Mouse (Mus musculus): ENCODE measurements around the gene Anks1b. TPM values are rescaled to one million over a fixed set of nuclear protein-coding genes. Genes with fewer than 3 reads are reported as not detected.

Gene Anks1b
- polyA plus RNA-seq, 1 experiment from 2014 or later, result 0.46 TPM

- WGBS, result 75% methylated on average over 4 of the region's 4 CpGs
- DNase-seq (ENCODE audit: low spot score), result no peak
Measured at GRCm38 (mm10) chr10:90584052-90584451, 710.7 kb downstream of the Anks1b start.

GRCm38 (mm10) chr10:90596142-90596541, 722.8 kb downstream of the Anks1b start:
- H3K27ac ChIP-seq, result no peak overlapping the region
- no peak for DNase-seq (ENCODE audit: low spot score)

More at GRCm38 (mm10) chr10:90584052-90584451, 710.7 kb downstream of the Anks1b start:
- H3K27ac ChIP-seq, result no peak overlapping the region
- H3K4me1 ChIP-seq, result no peaks in the 10 kb centered on the region
- H3K9me3 ChIP-seq (replicated peaks), result no peaks in the 10 kb centered on the region
- H3K4me3 ChIP-seq, result no peak overlapping the region
- H3K27me3 ChIP-seq (ENCODE audit: low read depth, poor library complexity, severe bottlenecking), result no peaks in the 10 kb centered on the region
- no peaks in the 10 kb centered on the region for H3K36me3 ChIP-seq

GRCm38 (mm10) chr10:90596576-90596975, 723.3 kb downstream of the Anks1b start:
- no peak overlapping the region for H3K27ac ChIP-seq
- H3K9me3 ChIP-seq (replicated peaks), result no peaks in the 10 kb centered on the region

More at GRCm38 (mm10) chr10:90596142-90596541, 722.8 kb downstream of the Anks1b start:
- H3K9me3 ChIP-seq (replicated peaks), result no peaks in the 10 kb centered on the region
- no peak overlapping the region for H3K4me3 ChIP-seq
- H3K4me1 ChIP-seq, result peaks cover 13% of the 10 kb centered on the region
- H3K27me3 ChIP-seq (ENCODE audit: low read depth, poor library complexity, severe bottlenecking), result 0 out of 2 replicates have a peak, but pooled peaks cover 13% of the 10 kb centered on the region
- 11% methylated on average over 3 of the region's 3 CpGs for WGBS
- H3K36me3 ChIP-seq, result no peaks in the 10 kb centered on the region

GRCm38 (mm10) chr10:90599149-90599548, 725.8 kb downstream of the Anks1b start:
- Histone ChIP-seq H3K4me1 (peaks cover 13% of the 10 kb centered on the region), H3K27me3 (ENCODE audit: low read depth, poor library complexity, severe bottlenecking) (0 out of 2 replicates have a peak, but pooled peaks cover 3% of the 10 kb centered on the region), H3K27ac (no peak overlapping the region), H3K9me3 (replicated peaks) (no peaks in the 10 kb centered on the region), H3K36me3 (no peaks in the 10 kb centered on the region), H3K4me3 (no peak overlapping the region)
- no peak for DNase-seq (ENCODE audit: low spot score)

More at GRCm38 (mm10) chr10:90596576-90596975, 723.3 kb downstream of the Anks1b start:
- Histone ChIP-seq H3K27me3 (ENCODE audit: low read depth, poor library complexity, severe bottlenecking) (0 out of 2 replicates have a peak, but pooled peaks cover 13% of the 10 kb centered on the region), H3K36me3 (no peaks in the 10 kb centered on the region), H3K4me1 (peaks cover 13% of the 10 kb centered on the region), H3K4me3 (no peak overlapping the region)
- DNase-seq (ENCODE audit: low spot score), result no peak
- WGBS, result 32% methylated on average over 3 of the region's 3 CpGs

GRCm38 (mm10) chr10:90599726-90600531, 726.6 kb downstream of the Anks1b start:
- DNase-seq (ENCODE audit: low spot score), result no peak
- Histone ChIP-seq H3K27me3 (ENCODE audit: low read depth, poor library complexity, severe bottlenecking) (no peaks in the 10 kb centered on the region), H3K36me3 (no peaks in the 10 kb centered on the region), H3K9me3 (replicated peaks) (no peaks in the 10 kb centered on the region), H3K4me1 (peaks cover 13% of the 10 kb centered on the region), H3K27ac (no peak overlapping the region), H3K4me3 (no peak overlapping the region)
- 89% methylated on average over 14 of the region's 14 CpGs for whole genome bisulfite sequencing

- WGBS, result 81% methylated on average over 3 of the region's 3 CpGs
- DNase-seq (ENCODE audit: low spot score), result no peak
Measured at GRCm38 (mm10) chr10:90607586-90607985, 734.3 kb downstream of the Anks1b start.

GRCm38 (mm10) chr10:90609437-90609836, 736.1 kb downstream of the Anks1b start:
- Histone ChIP-seq H3K27ac (no peak overlapping the region), H3K9me3 (replicated peaks) (no peaks in the 10 kb centered on the region), H3K4me1 (no peaks in the 10 kb centered on the region), H3K4me3 (no peak overlapping the region), H3K36me3 (no peaks in the 10 kb centered on the region), H3K27me3 (ENCODE audit: low read depth, poor library complexity, severe bottlenecking) (no peaks in the 10 kb centered on the region)
- no peak for DNase-seq (ENCODE audit: low spot score)
- 91% methylated on average over 7 of the region's 7 CpGs for WGBS

More at GRCm38 (mm10) chr10:90607586-90607985, 734.3 kb downstream of the Anks1b start:
- Histone ChIP-seq H3K27me3 (ENCODE audit: low read depth, poor library complexity, severe bottlenecking) (no peaks in the 10 kb centered on the region), H3K9me3 (replicated peaks) (no peaks in the 10 kb centered on the region), H3K4me1 (no peaks in the 10 kb centered on the region), H3K4me3 (no peak overlapping the region), H3K27ac (no peak overlapping the region), H3K36me3 (no peaks in the 10 kb centered on the region)

- no peak for DNase-seq (ENCODE audit: low spot score)
- H3K27me3 ChIP-seq (ENCODE audit: low read depth, poor library complexity, severe bottlenecking), result no peaks in the 10 kb centered on the region
- no peaks in the 10 kb centered on the region for H3K36me3 ChIP-seq
- no peak overlapping the region for H3K27ac ChIP-seq
- no peaks in the 10 kb centered on the region for H3K4me1 ChIP-seq
- 91% methylated on average over 3 of the region's 3 CpGs for WGBS
- no peak overlapping the region for H3K4me3 ChIP-seq
- no peaks in the 10 kb centered on the region for H3K9me3 ChIP-seq (replicated peaks)
Measured at GRCm38 (mm10) chr10:90613051-90613450, 739.7 kb downstream of the Anks1b start.

GRCm38 (mm10) chr10:90615196-90615595, 741.9 kb downstream of the Anks1b start:
- DNase-seq (ENCODE audit: low spot score), result no peak
- Histone ChIP-seq H3K27ac (no peak overlapping the region), H3K27me3 (ENCODE audit: low read depth, poor library complexity, severe bottlenecking) (no peaks in the 10 kb centered on the region), H3K4me3 (no peak overlapping the region), H3K36me3 (no peaks in the 10 kb centered on the region), H3K9me3 (replicated peaks) (no peaks in the 10 kb centered on the region), H3K4me1 (no peaks in the 10 kb centered on the region)
- 76% methylated on average over 2 of the region's 2 CpGs for WGBS

- H3K4me3 ChIP-seq, result no peak overlapping the region
- no peak for DNase-seq (ENCODE audit: low spot score)
- 96% methylated on average over 2 of the region's 2 CpGs for WGBS
- H3K4me1 ChIP-seq, result no peaks in the 10 kb centered on the region
- H3K27me3 ChIP-seq (ENCODE audit: low read depth, poor library complexity, severe bottlenecking), result no peaks in the 10 kb centered on the region
- H3K9me3 ChIP-seq (replicated peaks), result no peaks in the 10 kb centered on the region
- no peaks in the 10 kb centered on the region for H3K36me3 ChIP-seq
- no peak overlapping the region for H3K27ac ChIP-seq
Measured at GRCm38 (mm10) chr10:90616622-90617021, 743.3 kb downstream of the Anks1b start.

GRCm38 (mm10) chr10:90617664-90618296, 744.5 kb downstream of the Anks1b start:
- Histone ChIP-seq H3K27me3 (ENCODE audit: low read depth, poor library complexity, severe bottlenecking) (no peaks in the 10 kb centered on the region), H3K27ac (no peak overlapping the region), H3K9me3 (replicated peaks) (no peaks in the 10 kb centered on the region), H3K4me3 (no peak overlapping the region), H3K4me1 (no peaks in the 10 kb centered on the region), H3K36me3 (no peaks in the 10 kb centered on the region)
- 88% methylated on average over 7 of the region's 7 CpGs for WGBS
- DNase-seq (ENCODE audit: low spot score), result no peak

- H3K4me1 ChIP-seq, result no peaks in the 10 kb centered on the region
- no peaks in the 10 kb centered on the region for H3K36me3 ChIP-seq
- no peaks in the 10 kb centered on the region for H3K9me3 ChIP-seq (replicated peaks)
- H3K27me3 ChIP-seq (ENCODE audit: low read depth, poor library complexity, severe bottlenecking), result no peaks in the 10 kb centered on the region
- H3K27ac ChIP-seq, result no peak overlapping the region
- no peak for DNase-seq (ENCODE audit: low spot score)
- 85% methylated on average over 5 of the region's 5 CpGs for WGBS
- H3K4me3 ChIP-seq, result no peak overlapping the region
Measured at GRCm38 (mm10) chr10:90627532-90627931, 754.2 kb downstream of the Anks1b start.

GRCm38 (mm10) chr10:90630099-90630698, 756.9 kb downstream of the Anks1b start:
- no peak overlapping the region for H3K27ac ChIP-seq
- H3K4me1 ChIP-seq, result no peaks in the 10 kb centered on the region
- no peak for DNase-seq (ENCODE audit: low spot score)
- H3K4me3 ChIP-seq, result no peak overlapping the region
- no peaks in the 10 kb centered on the region for H3K9me3 ChIP-seq (replicated peaks)
- no peaks in the 10 kb centered on the region for H3K36me3 ChIP-seq
- H3K27me3 ChIP-seq (ENCODE audit: low read depth, poor library complexity, severe bottlenecking), result no peaks in the 10 kb centered on the region
- 94% methylated on average over 7 of the region's 7 CpGs for WGBS

Measured in limb, embryonic 10.5 days (tissue).